Mouse (Mus musculus) kidney, postnatal 25 days (tissue): ENCODE measurements around the gene Gde1.

ENCODE experiments used
- DNase-seq, 2 experiments: peaks; one replicate each; pipeline ENCODE4 v3.0.0; 2021; ENCODE audit warnings: mixed read lengths in 2 of 2

The Gde1 gene

DNA sequence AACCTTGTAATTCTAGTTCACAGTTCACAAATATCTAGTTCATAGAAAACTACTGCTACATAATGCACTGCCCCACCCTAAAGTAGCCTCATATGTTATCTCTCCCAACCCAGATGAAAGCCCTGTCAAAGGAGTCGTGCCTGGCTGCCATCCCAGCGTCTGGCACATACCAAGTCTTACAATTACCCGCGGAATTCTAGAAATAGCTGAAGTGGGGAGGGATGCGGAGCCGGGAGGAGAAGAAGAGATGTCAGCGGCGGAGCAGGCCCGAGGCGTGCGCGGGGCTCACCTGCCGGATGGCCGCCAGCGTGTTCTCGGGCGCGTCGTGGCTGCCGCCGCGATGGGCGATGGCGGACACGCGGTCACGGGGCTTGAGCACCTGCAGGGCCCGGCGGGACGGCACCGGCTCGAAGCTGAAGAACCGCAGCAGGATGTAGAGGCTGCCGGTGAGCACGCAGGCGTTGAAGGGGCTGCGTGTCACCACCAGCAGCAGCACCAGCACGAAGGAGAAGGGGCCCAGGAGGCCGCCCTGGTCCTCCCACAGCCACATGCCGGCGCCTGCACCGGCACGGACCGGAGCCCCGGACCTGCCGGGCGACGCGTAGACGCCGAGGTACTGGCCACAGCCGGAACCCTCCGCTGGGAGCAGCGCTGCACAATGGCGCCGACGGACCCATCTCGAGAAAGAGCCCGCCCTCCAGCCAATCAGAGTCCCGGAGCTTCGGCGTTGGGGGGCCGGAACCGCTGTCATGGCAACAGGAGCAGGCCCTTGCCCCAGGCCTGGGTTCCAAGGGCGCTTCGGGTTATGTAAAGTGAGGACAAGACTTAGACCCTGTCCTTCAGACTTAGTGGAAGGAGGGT lies at the start of gene Gde1:
Gene Gde1, minus strand, starts transcription at position 678 of the 861 bp plus-strand sequence.
- peak; percentile 96 to 99 for DNase-seq

DNA sequence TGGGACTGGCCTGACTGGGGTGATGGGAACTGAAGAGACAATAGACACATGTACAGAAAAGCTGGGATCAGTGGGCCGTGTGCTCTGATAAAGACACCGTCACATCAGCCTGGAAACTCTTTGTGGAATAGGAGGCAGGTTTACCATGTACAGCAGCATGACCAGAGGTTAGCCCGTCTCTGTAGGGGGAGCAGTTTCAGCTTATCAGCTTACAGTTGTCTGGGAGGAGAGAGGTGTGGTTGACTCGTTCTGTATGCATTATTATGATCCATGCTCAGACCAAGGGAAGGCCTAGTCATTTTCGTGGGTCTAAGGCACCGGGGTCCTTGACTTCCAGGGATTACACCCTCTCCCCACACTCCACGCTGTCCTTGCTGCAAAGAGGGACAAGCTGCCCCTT lies 46.0 kb upstream of the Gde1 start:
- DNase-seq = no peak

DNA sequence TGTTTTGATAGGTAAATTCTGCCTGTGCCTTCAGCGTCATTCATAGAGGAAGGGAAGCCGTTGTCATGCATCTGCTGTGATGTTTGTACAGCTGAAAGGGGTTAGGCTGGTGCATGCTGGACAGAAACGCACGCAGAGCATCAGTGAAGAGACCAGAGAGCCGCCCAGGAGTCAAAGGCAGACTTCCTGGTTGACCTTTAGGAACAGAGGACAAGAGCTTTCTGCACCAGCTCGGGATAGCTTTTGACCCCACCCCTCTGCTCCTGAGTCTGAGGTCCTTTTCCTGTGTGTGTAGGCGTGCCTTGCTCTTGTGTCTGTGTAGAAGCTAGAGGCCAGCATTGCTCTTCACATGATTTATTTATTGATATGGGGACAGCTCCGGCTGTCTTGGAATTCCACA lies 44.1 kb upstream of the Gde1 start:
- DNase-seq = no peak

DNA sequence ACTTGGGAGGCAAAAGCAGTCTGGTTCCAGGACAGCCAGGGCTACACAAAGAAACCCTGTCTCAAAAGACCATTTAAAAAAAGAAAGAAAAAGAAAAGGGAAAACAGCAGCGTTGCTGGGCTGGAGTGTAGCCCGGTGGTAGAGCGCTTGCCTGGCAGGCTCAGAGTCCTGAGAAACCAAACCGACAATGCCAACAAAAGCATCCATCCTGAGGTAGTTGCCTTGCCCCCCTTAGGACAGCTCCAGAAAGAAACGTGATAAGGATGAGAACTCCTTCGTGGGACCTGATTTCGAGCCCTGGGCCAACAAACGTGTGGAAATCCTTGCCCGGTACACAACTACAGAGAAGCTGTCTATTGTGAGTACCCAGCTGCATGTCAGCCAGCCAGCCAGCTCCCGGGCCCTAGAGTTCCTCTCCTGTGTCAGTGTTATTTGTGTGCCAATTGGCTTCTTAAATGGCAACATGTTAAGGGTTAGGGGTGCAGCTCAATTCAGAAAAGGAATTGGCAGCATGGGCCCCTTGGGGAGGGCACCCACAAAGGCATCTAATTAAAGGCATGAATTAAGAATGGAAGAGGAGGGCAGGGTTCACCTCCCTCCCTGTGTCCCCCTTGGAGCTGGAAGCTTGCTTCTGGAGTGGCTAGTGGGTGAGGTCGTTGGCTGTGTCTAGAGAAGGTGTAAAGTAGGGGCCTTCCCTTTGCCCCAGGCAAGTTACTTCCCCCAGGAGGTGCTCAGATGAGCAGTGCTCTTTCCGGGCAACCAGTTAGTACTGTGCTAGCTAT lies 42.5 kb upstream of the Gde1 start:
- DNase-seq = no peak

DNA sequence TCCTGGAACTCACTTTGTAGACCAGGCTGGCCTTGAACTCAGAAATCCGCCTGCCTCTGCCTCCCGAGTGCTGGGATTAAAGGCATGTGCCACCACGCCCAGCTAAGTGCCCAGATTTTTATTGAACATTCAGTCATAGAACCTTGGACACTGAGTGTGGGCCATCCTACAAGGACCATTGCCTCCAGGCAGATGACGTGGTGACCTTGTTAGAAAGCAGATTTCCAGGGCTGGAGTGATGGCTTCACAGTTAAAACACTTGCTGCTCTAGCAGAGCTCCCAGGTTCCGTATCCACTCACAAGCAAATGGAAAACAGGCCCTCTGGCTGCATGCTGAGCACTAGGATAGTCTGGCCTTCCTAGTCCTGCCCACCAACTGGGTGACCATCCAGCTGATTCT lies 39.2 kb upstream of the Gde1 start:
- DNase-seq = no peak

DNA sequence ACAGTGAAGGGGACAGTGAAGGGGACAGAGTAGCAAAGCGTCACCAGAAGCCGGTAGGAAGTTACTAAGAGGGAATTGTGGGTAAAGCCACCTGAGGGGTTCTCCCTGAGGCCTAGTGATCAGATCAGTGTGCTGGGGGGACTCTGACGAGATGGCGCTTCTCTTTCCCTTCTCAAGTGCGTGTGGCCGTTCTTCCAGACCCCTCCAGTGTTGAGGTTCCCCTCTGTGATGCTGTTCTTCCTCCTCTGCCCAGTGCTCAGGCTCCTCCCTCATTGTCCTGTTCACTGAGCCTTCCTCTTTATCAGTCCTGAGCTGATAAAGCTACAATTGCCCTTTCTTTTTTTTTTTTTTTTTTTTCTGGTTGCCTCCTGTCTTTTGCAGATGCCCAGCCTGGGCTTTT lies 36.7 kb upstream of the Gde1 start:
- DNase-seq = no peak

DNA sequence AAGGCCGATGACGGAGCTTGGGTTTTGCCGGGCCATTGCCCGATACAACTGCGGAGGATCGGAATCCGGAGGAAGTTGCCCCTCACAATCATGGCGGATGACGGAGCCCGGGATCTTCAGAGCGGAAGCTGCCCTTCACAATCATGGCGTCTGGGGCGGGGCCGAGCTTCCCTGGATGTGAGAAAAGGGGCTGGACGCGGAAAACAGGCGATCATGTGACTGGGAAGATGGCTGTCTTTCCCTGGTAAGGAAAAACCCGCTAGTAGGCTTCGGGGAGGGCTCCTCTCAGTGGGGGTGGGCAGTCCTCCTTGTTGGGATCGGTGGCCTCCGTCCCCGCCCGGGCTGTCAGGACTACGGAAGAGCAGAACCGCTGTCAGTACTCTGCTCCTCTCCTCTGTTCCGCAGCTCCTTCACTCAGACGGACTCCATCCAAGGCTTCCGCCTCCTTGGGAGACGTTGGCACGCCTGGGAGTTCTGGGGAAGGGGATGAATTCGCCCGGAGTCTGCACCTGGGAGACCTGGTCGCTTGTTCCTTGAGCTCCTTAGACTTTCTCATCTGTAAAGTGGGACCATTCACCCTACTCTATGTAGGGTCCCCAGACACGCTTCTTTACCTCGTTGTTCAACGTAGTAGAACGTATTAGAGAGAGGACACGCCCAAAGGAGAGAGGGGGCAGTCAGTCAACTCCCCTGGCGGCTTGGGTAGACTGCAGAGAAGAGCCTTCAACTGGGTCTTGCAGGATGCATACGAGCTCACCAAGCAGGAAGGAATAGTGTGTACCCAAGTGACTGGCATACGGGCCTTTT lies 35.2 kb upstream of the Gde1 start:
- DNase-seq = peak; percentile 98 to 99

DNA sequence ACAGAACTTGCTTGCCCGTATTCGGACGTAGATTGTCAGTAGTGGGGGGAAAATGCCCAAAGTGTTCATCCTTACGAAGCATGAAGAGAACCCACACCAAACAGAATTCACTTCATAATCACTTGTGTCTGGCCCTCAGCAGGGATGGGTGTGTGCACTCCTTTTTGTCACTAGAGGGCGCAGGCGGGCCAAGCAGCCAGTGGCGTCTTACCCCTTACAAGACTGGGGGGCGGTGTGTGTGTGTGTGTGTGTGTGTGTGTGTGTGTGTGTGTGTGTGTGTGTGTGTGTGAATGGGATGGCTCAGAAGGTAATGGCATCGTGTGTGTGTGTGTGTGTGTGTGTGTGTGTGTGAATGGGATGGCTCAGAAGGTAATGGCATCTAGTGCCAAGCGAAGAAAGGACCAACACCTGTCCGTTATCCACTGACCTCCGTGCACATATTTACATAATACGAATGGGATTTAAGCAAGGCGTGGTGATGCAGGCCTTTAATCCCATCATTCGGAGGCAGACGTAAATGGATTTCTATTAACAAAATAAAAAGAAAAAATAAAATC lies 34.5 kb upstream of the Gde1 start, which contains the start of gene Vps35l:
Gene Vps35l, plus strand, starts transcription at position 252 of the 557 bp plus-strand sequence.
- DNase-seq = peak; percentile 82 to 88

DNA sequence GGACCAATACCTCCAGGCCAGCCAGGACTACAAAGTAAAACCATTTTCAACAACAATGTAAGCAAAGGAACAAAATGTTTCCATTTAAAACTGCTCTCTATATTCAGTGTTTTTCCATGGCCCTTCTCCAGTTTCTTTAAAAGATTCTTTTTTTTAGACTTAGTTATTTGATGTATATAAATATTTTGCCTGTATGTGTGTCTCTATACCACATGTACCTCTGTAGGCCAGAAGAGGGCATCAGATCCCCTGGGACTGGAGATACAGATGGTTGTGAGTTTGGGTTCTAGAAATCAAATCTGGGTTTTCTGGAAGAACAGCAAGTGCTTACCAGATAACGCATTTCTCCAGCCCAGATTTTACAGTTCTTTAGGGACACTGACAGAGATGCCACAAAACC lies 33.2 kb upstream of the Gde1 start:
- DNase-seq = no peak

DNA sequence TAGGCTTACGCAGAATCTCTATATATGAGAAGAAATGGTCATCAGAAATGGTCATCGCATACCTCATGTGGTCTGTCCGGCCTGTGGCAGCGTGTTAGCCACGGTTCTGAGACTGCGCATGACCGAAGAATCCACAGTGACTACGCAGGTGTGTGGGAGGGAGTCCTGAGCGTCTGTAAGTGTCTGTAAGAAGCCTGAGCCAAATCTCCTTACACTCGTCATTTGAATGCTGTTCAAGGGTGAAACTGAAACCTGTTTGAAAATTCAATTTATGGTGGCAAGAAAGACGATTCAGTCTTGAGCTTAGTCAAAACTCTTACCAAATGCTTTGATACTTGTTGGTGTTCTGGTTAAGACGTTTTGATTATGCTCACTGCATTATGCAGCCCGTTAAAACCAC lies 27.6 kb upstream of the Gde1 start:
- no peak for DNase-seq

DNA sequence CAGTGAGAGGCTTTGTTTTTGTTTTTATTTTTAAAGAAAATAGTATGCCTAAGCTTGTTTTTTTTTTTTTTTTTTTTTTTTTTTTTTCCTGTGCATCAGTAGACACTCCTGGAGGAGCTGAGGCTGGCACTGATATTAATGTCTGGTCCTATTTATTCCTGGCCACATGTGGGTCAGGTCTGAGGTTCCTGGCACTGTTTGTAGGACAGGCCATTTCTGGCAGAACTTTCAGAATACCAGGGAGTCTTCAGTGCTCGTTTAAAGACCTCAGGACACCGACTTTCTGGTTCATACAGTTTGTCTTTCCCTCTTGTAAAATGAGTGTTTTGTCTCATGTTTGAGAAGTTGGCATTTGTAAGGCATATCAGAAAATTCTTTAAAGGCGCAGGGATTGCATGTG lies 26.2 kb upstream of the Gde1 start:
- no peak for DNase-seq

DNA sequence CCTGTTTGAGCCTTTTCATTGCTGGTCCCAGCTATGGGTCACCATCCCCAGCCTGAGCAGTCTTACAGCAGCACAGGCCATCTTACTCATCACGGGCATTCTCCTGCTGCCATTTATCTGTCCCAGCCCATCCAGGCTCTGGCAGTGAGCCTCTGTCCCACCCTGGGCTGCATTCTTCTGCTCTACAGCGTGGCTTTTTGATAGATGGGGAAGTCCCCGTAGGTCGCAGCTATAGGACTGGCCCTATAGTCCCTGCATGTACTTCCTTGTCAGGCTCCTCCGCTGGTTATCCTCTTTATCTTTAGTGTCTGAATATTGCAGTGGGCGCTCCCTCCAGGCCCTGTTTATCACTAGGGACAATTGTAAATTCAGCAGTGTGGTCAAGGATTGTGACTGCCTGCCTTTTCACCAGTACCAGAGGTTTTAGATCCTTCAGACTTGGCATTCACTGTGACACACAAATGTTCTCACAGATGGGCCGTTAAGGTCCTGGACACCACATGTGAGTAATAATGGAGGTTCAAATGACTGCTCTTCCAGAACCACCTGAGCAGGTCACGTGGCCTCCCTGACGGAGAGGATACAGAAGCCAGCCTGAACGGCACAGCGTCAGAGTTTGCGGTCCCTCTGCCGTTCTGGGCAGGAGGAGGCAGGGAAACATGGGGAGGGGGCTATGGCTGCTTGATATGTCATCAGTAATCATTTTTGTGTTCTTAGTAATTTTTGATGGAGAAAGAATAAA lies 23.4 kb upstream of the Gde1 start:
- peak in 1 of 2 experiments; percentile 17 for DNase-seq

DNA sequence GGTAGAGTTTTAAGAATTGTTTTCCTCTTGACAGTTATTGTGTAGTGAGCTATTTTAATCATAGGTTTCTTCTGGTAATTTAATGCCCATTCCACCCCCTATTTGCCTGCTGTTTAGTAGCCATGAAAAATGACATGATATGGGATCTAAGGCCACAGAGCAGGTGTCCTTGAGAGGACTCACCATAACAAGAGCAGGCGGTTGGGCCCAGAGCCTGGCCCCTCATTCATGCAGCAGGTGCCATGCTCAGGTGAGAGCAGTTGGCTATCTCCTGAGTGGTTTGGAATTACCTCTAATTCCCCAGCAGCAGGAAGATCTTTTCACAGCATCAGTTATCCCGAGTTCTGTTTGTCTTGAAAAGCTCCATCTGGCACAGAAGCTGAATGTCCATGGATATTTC lies 19.9 kb upstream of the Gde1 start:
- no peak for DNase-seq

DNA sequence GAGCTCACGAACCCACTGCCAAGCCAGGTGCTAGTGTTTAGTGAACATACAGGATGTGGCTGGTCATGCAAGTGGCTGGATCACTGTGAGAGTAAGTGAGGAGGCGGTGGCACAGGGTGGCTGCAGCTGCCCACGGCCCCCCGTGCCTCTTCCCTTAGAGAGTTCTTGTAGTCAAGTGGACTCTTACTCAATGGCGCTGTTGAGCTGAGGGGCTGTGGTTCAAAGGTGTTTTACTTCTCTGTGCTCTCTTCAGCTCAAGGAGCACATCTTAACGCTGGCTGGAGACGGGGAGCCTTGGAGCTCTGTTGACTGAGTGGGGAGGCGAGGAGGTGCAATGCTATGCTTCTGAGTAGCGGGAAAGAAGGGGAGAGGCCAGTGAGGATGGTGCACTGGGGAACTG lies 18.3 kb upstream of the Gde1 start:
- DNase-seq = no peak

DNA sequence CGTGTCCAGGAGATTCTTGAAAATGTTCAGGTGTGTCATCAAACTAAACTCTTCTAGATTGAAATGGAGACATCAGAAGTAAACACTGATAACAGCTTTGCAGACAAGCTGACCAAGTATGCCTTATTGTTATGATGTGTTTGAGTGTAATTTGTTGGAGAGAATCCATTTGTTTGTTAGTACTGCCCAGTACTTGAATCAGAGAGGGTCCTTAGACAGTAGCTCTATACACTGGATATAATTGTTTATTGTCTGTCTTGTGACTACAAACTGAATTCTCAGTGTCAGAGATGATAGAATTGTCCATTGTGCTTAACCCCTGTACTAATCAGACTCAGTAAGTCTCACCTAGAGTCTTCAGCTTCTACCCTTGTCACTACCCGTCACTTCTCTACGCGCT lies 12.5 kb upstream of the Gde1 start:
- DNase-seq = no peak

DNA sequence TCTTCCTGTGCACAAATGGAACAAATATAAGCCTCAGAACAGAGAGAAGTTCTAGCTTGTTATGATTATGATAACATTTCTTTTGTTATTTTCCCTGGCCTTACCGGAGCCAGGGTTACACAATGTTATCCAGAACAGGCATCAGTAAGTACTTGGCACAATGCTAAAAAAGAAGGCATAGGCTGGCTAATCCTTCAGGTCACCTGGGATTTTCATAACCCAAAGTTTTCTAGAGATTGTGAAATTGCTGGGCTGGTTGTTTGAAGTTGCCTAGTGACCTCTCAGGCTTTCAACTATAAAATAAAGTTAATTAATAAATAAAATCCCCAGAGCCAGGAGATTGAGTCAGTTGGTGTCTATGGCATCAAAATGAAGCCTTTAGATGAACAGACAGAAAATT lies 9.3 kb upstream of the Gde1 start:
- no peak for DNase-seq

DNA sequence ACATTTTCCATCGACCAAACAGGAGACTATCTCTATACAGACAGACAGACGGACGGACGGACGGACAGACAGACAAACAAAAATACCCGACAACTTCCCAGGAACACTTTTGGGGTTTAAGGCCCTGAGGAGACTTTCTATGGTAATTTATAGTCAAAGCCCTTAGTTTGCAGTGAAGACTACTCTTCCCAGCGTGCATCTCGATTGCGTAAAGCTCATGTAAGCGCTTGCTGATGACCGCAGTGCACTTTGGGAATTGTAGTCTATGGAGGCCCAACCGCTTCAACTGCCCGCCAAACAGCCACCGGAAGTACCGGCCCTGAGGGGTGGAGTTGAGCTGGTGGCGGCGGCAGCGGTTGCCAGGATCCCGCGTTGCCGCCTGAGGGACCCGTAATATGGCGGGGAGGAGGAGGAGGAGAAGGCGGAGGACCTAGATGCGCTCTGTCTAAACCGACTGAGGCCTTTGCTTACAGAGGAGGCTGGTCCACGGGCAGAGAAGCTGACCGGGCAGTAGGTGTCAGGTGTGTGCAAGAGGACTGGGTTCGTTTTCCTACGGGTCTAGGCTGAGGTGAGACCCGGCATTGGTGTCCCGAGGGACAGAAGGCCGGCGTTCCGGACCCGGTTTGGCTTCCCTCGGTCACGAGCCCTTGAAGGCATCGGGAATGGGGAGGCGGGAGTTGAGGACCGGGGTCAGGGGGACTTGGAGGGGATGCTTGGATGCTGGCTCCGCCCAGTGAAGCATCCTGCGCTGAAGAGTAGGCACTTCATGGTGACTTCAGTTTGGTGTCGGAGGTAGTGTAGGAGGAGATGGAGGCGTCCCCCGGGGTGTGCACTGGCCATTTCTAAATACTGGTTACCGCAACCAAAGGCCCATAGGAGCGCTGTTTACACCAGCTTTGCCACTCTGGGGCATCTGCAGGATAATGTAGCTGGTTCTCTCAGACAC lies 6.9 kb upstream of the Gde1 start, which contains the start of gene Ccp110:
Gene Ccp110, plus strand, starts transcription at position 325 of the 946 bp plus-strand sequence.
- DNase-seq = peak; percentile 94 to 98

DNA sequence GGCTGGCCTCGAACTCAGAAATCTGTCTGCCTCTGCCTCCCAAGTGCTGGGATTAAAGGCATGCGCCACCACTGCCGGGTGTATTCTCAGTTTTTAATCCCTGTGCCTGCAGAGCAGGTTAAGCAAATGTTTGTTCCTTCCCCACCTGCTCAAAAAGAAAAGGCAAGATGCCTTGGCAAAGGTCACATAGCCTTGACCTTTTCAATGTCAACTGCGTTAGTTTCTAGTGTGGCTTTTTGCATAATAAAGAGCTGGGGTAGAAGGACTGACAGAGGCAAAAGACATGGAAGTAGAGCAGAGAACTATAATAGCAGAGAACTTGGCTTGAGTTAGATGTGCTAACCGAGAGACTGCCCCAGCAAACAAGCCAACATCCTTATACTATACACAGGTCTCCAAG lies 5.2 kb upstream of the Gde1 start:
- no peak for DNase-seq

DNA sequence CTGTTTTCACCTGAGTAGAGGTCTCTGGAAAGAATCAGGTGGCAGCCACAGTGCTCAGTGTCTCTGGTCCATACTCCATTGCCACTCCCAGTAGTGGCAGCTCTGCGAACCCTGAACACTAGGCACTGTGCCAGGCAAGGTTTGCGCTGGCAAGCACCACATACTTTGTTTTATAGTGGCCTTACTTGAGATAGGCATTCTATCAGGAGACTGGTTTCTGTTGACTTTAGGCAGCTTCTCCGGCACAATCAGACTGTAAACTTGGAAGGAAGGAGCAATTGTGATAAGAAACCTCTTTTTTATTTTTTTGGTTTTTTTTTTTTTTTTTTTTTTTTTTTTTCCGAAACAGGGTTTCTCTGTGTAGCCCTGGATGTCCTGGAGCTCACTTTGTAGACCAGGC lies 2.4 kb upstream of the Gde1 start:
- peak; percentile 78 to 84 for DNase-seq

DNA sequence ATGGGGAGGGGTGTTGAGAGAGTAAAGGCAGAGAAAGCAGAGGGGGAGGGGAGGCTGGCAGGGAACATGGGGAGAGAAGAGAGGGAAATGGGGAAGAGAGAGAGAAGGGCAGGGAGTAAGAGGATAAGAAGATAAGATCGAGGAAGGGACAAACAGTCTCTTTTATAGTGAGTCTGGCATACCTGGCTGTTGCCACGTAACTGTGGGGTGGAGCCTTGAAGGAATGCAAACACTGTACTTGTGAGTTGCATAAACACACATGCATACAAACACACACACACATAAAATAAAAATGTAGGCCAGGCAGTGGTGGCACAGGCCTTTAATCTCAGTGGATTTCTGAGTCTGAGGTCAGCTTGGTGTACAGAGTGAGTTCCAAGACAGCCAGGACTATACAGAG lies 1.6 kb upstream of the Gde1 start:
- peak in 1 of 2 experiments; percentile 24 for DNase-seq

DNA sequence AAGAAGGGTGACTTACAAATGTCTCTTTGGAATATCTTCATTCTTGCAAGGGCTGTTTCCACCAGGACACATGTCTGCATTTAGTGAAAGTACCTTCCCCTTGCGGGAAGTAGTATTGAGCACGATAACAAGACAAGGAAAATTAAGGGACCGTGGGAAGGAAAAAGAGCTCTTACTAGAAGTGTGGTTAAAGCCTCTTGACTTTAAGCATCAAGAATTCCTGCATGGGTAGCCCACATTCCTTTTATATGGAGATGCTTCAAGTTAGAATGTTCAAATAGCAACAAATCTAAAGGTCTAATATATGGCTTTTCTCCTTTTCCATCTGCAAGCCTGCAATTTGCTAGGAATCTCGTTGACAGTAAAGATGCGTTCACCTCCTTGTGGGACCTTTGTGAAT lies 910 bp upstream of the Gde1 start:
- DNase-seq = no peak
